Mouse (Mus musculus) heart, embryonic 15.5 days (tissue): ENCODE data around the gene Lep. TPM values are rescaled to one million over a fixed set of nuclear protein-coding genes. Genes with fewer than 3 reads are reported as not detected.

Experiments
- ATAC-seq: fragments of 200-750 bp; cut with Nextera tagmentation; replicated peaks from 2 replicates; pipeline ENCODE4 v1.8.0; 2017; ENCODE audit warnings: low read depth, moderate TSS enrichment; ENCODE audit not compliant: insufficient number of reproducible peaks, insufficient read depth, low FRiP score
- H3K27ac ChIP-seq: fragments of 300-500 bp; sonication (generic); 2 replicates; pipeline ENCODE4 v1.5.1; 2015; ENCODE audit warnings: mild to moderate bottlenecking, inconsistent platforms
- H3K27me3 ChIP-seq: fragments of 300-500 bp; sonication (generic); 2 replicates; pipeline ENCODE4 v1.6.1; 2015; ENCODE audit warnings: inconsistent platforms
- H3K36me3 ChIP-seq: fragments of 300-500 bp; sonication (generic); 2 replicates; pipeline ENCODE4 v1.6.1; 2015; ENCODE audit warnings: mild to moderate bottlenecking, inconsistent platforms
- H3K4me1 ChIP-seq: fragments of 300-500 bp; sonication (generic); replicated peaks from 2 replicates; pipeline ENCODE4 v1.6.1; 2015; ENCODE audit warnings: inconsistent platforms
- H3K4me2 ChIP-seq: fragments of 300-500 bp; sonication (generic); 2 replicates; pipeline ENCODE4 v1.6.1; 2015; ENCODE audit warnings: inconsistent platforms, mild to moderate bottlenecking, moderate library complexity
- H3K4me3 ChIP-seq: fragments of 300-500 bp; sonication (generic); 2 replicates; pipeline ENCODE4 v1.5.1; 2015; ENCODE audit warnings: mild to moderate bottlenecking, inconsistent platforms
- H3K9ac ChIP-seq: fragments of 300-500 bp; sonication (generic); 2 replicates; pipeline ENCODE4 v1.6.1; 2015; ENCODE audit warnings: mild to moderate bottlenecking, inconsistent platforms
- H3K9me3 ChIP-seq: fragments of 300-500 bp; sonication (generic); replicated peaks from 2 replicates; pipeline ENCODE4 v1.6.1; 2016; ENCODE audit warnings: inconsistent platforms
- WGBS: fragments of 180-500 bp; shearing (Covaris S2); methylation state at CpG from one replicate; pipeline ENCODE4 v1.1.7; 2015; ENCODE audit warnings: mixed read lengths; 5-methylcytosine and 5-hydroxymethylcytosine counted together
- microRNA-seq: library from miRNA; unstranded; fragments of <30 nt; microRNA quantifications from one replicate; pipeline ENCODE4, GENCODE M21; 2016
- polyA plus RNA-seq: library from polyadenylated mRNA; unstranded; fragments of >200 nt; fragmentation: Nextera tagmentation; extraction: Ambion mirVana; gene quantifications from 2 replicates; pipeline ENCODE4 v1.2.1, GENCODE M21; 2015

Gene Lep
- polyA plus RNA-seq, 1 experiment from 2014 or later: not detected

GRCm38 (mm10) chr6:29118963-29119362 lies 58.9 kb downstream of the Lep start:
- no peaks in the 10 kb centered on the region for H3K27me3 ChIP-seq
- peaks cover 6% of the 10 kb centered on the region; the same call in 1 of the 2 replicates for H3K4me1 ChIP-seq
- no peak overlapping the region for H3K27ac ChIP-seq
- no peaks in the 10 kb centered on the region for H3K9me3 ChIP-seq
- no peak overlapping the region for H3K4me2 ChIP-seq
- ATAC-seq: no peak
- 70% methylated on average over 4 of the region's 4 CpGs for WGBS
- H3K9ac ChIP-seq: no peak overlapping the region
- H3K4me3 ChIP-seq: no peak overlapping the region
- no peaks in the 10 kb centered on the region for H3K36me3 ChIP-seq

DNA sequence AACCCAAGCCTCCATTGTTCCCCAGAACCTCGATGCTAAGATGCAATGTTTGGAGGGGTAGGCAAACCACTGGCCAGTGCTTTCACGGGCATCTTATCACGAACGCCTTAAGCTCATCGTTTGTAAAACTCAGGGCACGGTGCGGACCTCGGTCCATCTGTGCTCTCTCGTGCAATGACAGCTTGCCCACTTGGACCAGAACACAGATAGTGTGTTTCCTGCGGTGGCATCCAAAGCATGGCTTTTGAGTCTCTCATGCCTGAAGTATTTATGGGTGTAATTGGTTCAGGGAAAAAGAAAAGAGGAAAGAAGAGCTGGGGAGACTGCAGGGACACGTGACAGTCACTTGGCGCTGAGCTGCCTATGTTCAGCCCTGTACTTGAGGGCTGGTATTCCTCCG lies 60.0 kb downstream of the Lep start:
- Histone ChIP-seq H3K4me1 (peaks cover 6% of the 10 kb centered on the region; the same call in 1 of the 2 replicates), H3K27me3 (no peaks in the 10 kb centered on the region), H3K4me2 (no peak overlapping the region), H3K27ac (no peak overlapping the region), H3K36me3 (peaks cover 8% of the 10 kb centered on the region), H3K9ac (no peak overlapping the region), H3K4me3 (no peak overlapping the region), H3K9me3 (no peaks in the 10 kb centered on the region)
- WGBS: 83% methylated on average over 13 of the region's 13 CpGs
- no peak for ATAC-seq

Small RNA genes lying within 50 kb of the gene (microRNA-seq; reads per million reads assigned to microRNA genes)
- gene Mir129-1: 4.2 reads per million, percentile 15 among the genes with 10 or more reads in this experiment

Other genes starting within 250 kb of the Lep start
- gene Lrrc4, start 228.5 kb upstream of the Lep start, polyA plus RNA-seq: 0.30 and 0.51 TPM in 2 replicates
- 22.8 and 28.8 TPM in 2 replicates for gene Rbm28, start 104.8 kb downstream of the Lep start, polyA plus RNA-seq
- gene Prrt4, start 119.4 kb downstream of the Lep start, polyA plus RNA-seq: 1.5 and 1.6 TPM in 2 replicates
- gene Impdh1, start 156.1 kb downstream of the Lep start, polyA plus RNA-seq: 32.8 and 38.6 TPM in 2 replicates
- 22.0 and 29.8 TPM in 2 replicates for gene Hilpda, start 212.3 kb downstream of the Lep start, polyA plus RNA-seq
- 0.33 TPM in 1 of 2 replicates, not detected in the other for gene Fam71f2, start 219.4 kb downstream of the Lep start, polyA plus RNA-seq